Mouse (Mus musculus): ENCODE measurements around the gene Tmem170b. TPM values are rescaled to one million over a fixed set of nuclear protein-coding genes. Genes with fewer than 3 reads are reported as not detected.

The Tmem170b gene
- total RNA-seq, 2 experiments from 2014 or later = 23.6 TPM

Other genes starting within 250 kb of the Tmem170b start
- gene Nedd9, start 118.5 kb upstream of the Tmem170b start, total RNA-seq (2021) = 10 to 100 TPM; 21.4 to 32.6 TPM
- 100 to 1,000 TPM in 1 of 2 experiments, 10 to 100 TPM in 1; 74.8 to 101 TPM for gene Adtrp, start 241.8 kb downstream of the Tmem170b start, total RNA-seq (2021)